Comparison of ENCODE assay signal across 25 mouse cellular contexts in the genomic region with DNA sequence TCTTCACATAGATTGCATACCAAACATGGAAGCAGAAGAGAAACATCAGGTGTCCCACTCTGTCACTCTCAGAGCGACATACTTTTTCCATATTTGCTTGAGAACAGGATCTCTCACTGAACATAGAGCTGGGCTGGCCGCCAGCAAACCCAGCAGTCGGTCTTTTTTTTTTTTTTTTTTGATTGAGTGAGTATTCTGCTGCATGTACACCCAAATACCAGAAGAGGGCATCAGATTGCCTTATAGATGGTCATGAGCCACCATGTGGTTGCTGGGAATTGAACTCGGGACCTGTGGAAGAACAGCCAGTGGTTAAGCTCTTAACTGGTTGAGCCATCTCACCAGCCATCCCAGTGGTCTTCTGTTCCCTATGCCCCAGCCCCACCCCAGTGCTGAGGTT. TPM values are rescaled to one million over a fixed set of nuclear protein-coding genes. Genes with fewer than 3 reads are reported as not detected.
DNase-seq lines count a peak whose midpoint lies in the region; ATAC-seq and TF ChIP-seq lines count a peak whose summit lies in the region.
"Had no signal": no experiment of that assay in that cellular context is flagged by ENCODE, and none has a peak within 500 bp of the region (broad histone marks: within the 10 kb centered on the region; RNA-seq: fewer than 3 reads in every experiment).

No protein-coding gene starts in this region.

- no peak overlapping the region for H3K4me2 ChIP-seq in forebrain, postnatal 0 days (ENCODE audit: low read depth)
- no peak overlapping the region for H3K4me2 ChIP-seq in forebrain, embryonic 15.5 days (replicated peaks)
- no peak overlapping the region for H3K4me2 ChIP-seq in lung, embryonic 14.5 days
- H3K4me2 ChIP-seq in heart, embryonic 12.5 days, result no peak overlapping the region
- H3K4me2 ChIP-seq: limb, embryonic 13.5 days had no signal

- no peaks in the 10 kb centered on the region for H3K4me1 ChIP-seq in forebrain, postnatal 0 days (ENCODE audit: insufficient read depth)
- no peaks in the 10 kb centered on the region for H3K4me1 ChIP-seq in forebrain, embryonic 15.5 days
- no peaks in the 10 kb centered on the region for H3K4me1 ChIP-seq in lung, embryonic 14.5 days (ENCODE audit: insufficient read depth)
- H3K4me1 ChIP-seq in lung, adult 2 months (ENCODE audit: control insufficient read depth, insufficient read depth, low read length), result no peaks in the 10 kb centered on the region
- no peaks in the 10 kb centered on the region for H3K4me1 ChIP-seq in E14TG2a.4 (replicated peaks; ENCODE audit: low read depth, low read length)
- H3K4me1 ChIP-seq in heart, embryonic 12.5 days (replicated peaks), result no peaks in the 10 kb centered on the region
- H3K4me1 ChIP-seq: forebrain, embryonic 10.5 days; hindbrain, embryonic 10.5 days; limb, embryonic 13.5 days had no signal

- no peak for TF ChIP-seq POLR2A in lung, adult 2 months (IDR thresholded peaks at IDR 0.05; ENCODE audit: borderline replicate concordance, extremely low read depth, low read depth, low read length)

- H3K36me3 ChIP-seq in forebrain, postnatal 0 days (ENCODE audit: insufficient read depth), result no peaks in the 10 kb centered on the region
- no peaks in the 10 kb centered on the region for H3K36me3 ChIP-seq in forebrain, embryonic 15.5 days
- H3K36me3 ChIP-seq in lung, embryonic 14.5 days (ENCODE audit: insufficient read depth), result no peaks in the 10 kb centered on the region
- H3K36me3 ChIP-seq in E14TG2a.4 (ENCODE audit: insufficient read depth, low read length), result peaks cover 13% of the 10 kb centered on the region
- no peaks in the 10 kb centered on the region for H3K36me3 ChIP-seq in heart, embryonic 12.5 days
- H3K36me3 ChIP-seq: forebrain, embryonic 10.5 days; hindbrain, embryonic 10.5 days; limb, embryonic 13.5 days had no signal

- H3K9me3 ChIP-seq in forebrain, postnatal 0 days (ENCODE audit: low read length), result no peaks in the 10 kb centered on the region
- H3K9me3 ChIP-seq in forebrain, embryonic 15.5 days, result no peaks in the 10 kb centered on the region
- no peaks in the 10 kb centered on the region for H3K9me3 ChIP-seq in lung, embryonic 14.5 days (ENCODE audit: low read depth, low read length)
- H3K9me3 ChIP-seq in E14TG2a.4 (ENCODE audit: low read length), result no peaks in the 10 kb centered on the region
- H3K9me3 ChIP-seq in heart, embryonic 12.5 days (replicated peaks), result no peaks in the 10 kb centered on the region
- H3K9me3 ChIP-seq: forebrain, embryonic 10.5 days; hindbrain, embryonic 10.5 days; limb, embryonic 13.5 days had no signal

- WGBS in forebrain, postnatal 0 days, result 54% methylated on average over 4 of the region's 4 CpGs
- WGBS in forebrain, embryonic 15.5 days, result 61% methylated on average over 4 of the region's 4 CpGs
- 45% methylated on average over 4 of the region's 4 CpGs for WGBS in lung, embryonic 14.5 days
- 42% methylated on average over 4 of the region's 4 CpGs for WGBS in lung, adult 2 months
- WGBS in heart, embryonic 12.5 days, result 63% methylated on average over 4 of the region's 4 CpGs

- no peak overlapping the region for H3K9ac ChIP-seq in forebrain, postnatal 0 days
- no peak overlapping the region for H3K9ac ChIP-seq in forebrain, embryonic 15.5 days (replicated peaks)
- H3K9ac ChIP-seq in lung, embryonic 14.5 days, result no peak overlapping the region
- no peak overlapping the region for H3K9ac ChIP-seq in heart, embryonic 12.5 days
- H3K9ac ChIP-seq: limb, embryonic 13.5 days; liver, embryonic 14.5 days had no signal

- ATAC-seq in forebrain, postnatal 0 days, result no peak
- ATAC-seq in forebrain, embryonic 15.5 days (replicated peaks), result no peak
- no peak for ATAC-seq in lung, embryonic 14.5 days (ENCODE audit: insufficient read depth)
- no peak for ATAC-seq in inflammation-experienced regulatory T-cells, adult 6 months
- ATAC-seq in heart, embryonic 12.5 days (ENCODE audit: insufficient number of reproducible peaks, low FRiP score), result no peak
- ATAC-seq: midbrain, embryonic 16.5 days had no signal

- H3K27me3 ChIP-seq in forebrain, postnatal 0 days (ENCODE audit: insufficient read depth, low read length), result no peaks in the 10 kb centered on the region
- H3K27me3 ChIP-seq in forebrain, embryonic 15.5 days, result no peaks in the 10 kb centered on the region
- no peaks in the 10 kb centered on the region for H3K27me3 ChIP-seq in lung, embryonic 14.5 days (ENCODE audit: insufficient read depth, low read length)
- no peaks in the 10 kb centered on the region for H3K27me3 ChIP-seq in E14TG2a.4 (ENCODE audit: insufficient read depth, low read length)
- no peaks in the 10 kb centered on the region for H3K27me3 ChIP-seq in heart, embryonic 12.5 days (replicated peaks)

- no peak overlapping the region for H3K27ac ChIP-seq in forebrain, postnatal 0 days (ENCODE audit: low read depth, low read length)
- no peak overlapping the region for H3K27ac ChIP-seq in forebrain, embryonic 15.5 days (replicated peaks)
- no peak overlapping the region for H3K27ac ChIP-seq in lung, embryonic 14.5 days (ENCODE audit: low read depth)
- no peak overlapping the region for H3K27ac ChIP-seq in heart, embryonic 12.5 days (ENCODE audit: poor library complexity, severe bottlenecking)
- H3K27ac ChIP-seq: forebrain, embryonic 10.5 days; hindbrain, embryonic 10.5 days; limb, embryonic 13.5 days; liver, embryonic 14.5 days had no signal

- no peak overlapping the region for H3K4me3 ChIP-seq in forebrain, postnatal 0 days (ENCODE audit: low read depth, low read length)
- H3K4me3 ChIP-seq in forebrain, embryonic 15.5 days, result no peak overlapping the region
- no peak overlapping the region for H3K4me3 ChIP-seq in lung, embryonic 14.5 days (ENCODE audit: low read depth, low read length)
- H3K4me3 ChIP-seq in lung, adult 2 months (replicated peaks; ENCODE audit: extremely low read depth, low read depth, low read length), result no peak overlapping the region
- no peak overlapping the region for H3K4me3 ChIP-seq in E14TG2a.4 (replicated peaks; ENCODE audit: low read length)
- H3K4me3 ChIP-seq in heart, embryonic 12.5 days, result no peak overlapping the region
- H3K4me3 ChIP-seq: forebrain, embryonic 10.5 days; hindbrain, embryonic 10.5 days; limb, embryonic 13.5 days had no signal

- DNase-seq in forebrain, postnatal 0 days, result no peak
- peak; percentile 40 for DNase-seq in lung, embryonic 14.5 days
- DNase-seq in lung, adult 2 months, result no peak
- peak; percentile 34 for DNase-seq in adipocyte (ENCODE audit: low spot score)
- DNase-seq: adrenal gland, adult 8-10 months; cerebellum, adult 11 months; embryo, embryonic 11 days; gastrocnemius, postnatal 14 days; heart, adult 18-20 months; kidney, adult 9 months; right cerebral cortex, postnatal 25 days; thymus, postnatal 14 days had no signal

- 0 out of 2 replicates have a peak, but pooled peaks have one; percentile 12 for TF ChIP-seq CTCF in forebrain, postnatal 0 days (IDR thresholded peaks at IDR 0.05; ENCODE audit: low read depth)
- TF ChIP-seq CTCF in lung, embryonic 14.5 days (IDR thresholded peaks at IDR 0.05; ENCODE audit: low read depth), result no peak
- no peak for TF ChIP-seq CTCF in lung, adult 2 months (IDR thresholded peaks at IDR 0.05; ENCODE audit: insufficient read depth, low read length)
- peak; percentile 43 for TF ChIP-seq CTCF in E14TG2a.4 (conservative IDR thresholded peaks at IDR 0.05; ENCODE audit: low read length)

RNA-seq across cellular contexts. Expression of a gene that starts 21.9 kb away (rescaled TPM):
- total RNA-seq in forebrain, postnatal 0 days (2014; rRNA removed), result 0.69 and 1.7 TPM in 2 replicates
- 0.19 and 0.34 TPM in 2 replicates for polyA plus RNA-seq in forebrain, postnatal 0 days (2015; fragmentation: Nextera tagmentation; extraction: Ambion mirVana)
- 0.08 and 0.11 TPM in 2 replicates for polyA plus RNA-seq in forebrain, embryonic 15.5 days (2015; fragmentation: Nextera tagmentation; extraction: Ambion mirVana)
- 4.7 and 6.1 TPM in 2 replicates for polyA plus RNA-seq in lung, embryonic 14.5 days (2014; fragmentation: Nextera tagmentation; extraction: Ambion mirVana)
- polyA plus RNA-seq in lung, adult 2 months (2012; rRNA removed), result 43.6 and 54.1 TPM in 2 replicates
- polyA plus RNA-seq in inflammation-experienced regulatory T-cells, adult 6 months (2017; shearing (Covaris generic)), result under 1 TPM in 2 of 3 experiments, not detected in 1; 0.08 to 0.18 TPM
- polyA plus RNA-seq in heart, embryonic 12.5 days (2016; fragmentation: Nextera tagmentation; extraction: Ambion mirVana), result 0.13 and 0.15 TPM in 2 replicates
- total RNA-seq: gastrocnemius, postnatal 14 days; megakaryocyte-erythroid progenitor cell, adult 5-6 weeks had no signal
- polyA plus RNA-seq: forebrain, embryonic 10.5 days; G1E; limb, embryonic 13.5 days had no signal

RNA-seq across cellular contexts. Expression of a gene that starts 30.9 kb away (rescaled TPM):
- 0.05 TPM in 1 of 2 replicates, not detected in the other for total RNA-seq in forebrain, postnatal 0 days (2014; rRNA removed)
- polyA plus RNA-seq in forebrain, postnatal 0 days (2015; fragmentation: Nextera tagmentation; extraction: Ambion mirVana), result 0.09 and 0.10 TPM in 2 replicates
- not detected in 2 replicates for polyA plus RNA-seq in forebrain, embryonic 15.5 days (2015; fragmentation: Nextera tagmentation; extraction: Ambion mirVana)
- polyA plus RNA-seq in lung, embryonic 14.5 days (2014; fragmentation: Nextera tagmentation; extraction: Ambion mirVana), result not detected in 2 replicates
- polyA plus RNA-seq in lung, adult 2 months (2012; rRNA removed), result 0.02 TPM in 1 of 2 replicates, not detected in the other
- not detected for polyA plus RNA-seq in inflammation-experienced regulatory T-cells, adult 6 months (2017; shearing (Covaris generic))
- polyA plus RNA-seq in heart, embryonic 12.5 days (2016; fragmentation: Nextera tagmentation; extraction: Ambion mirVana), result not detected in 2 replicates
- total RNA-seq: heart, adult 18-20 months; megakaryocyte-erythroid progenitor cell, adult 5-6 weeks had no signal
- polyA plus RNA-seq: C2C12; forebrain, embryonic 10.5 days; G1E; intestine, embryonic 14.5 days; limb, embryonic 13.5 days had no signal

Comparison
In these comparisons a context has a peak if more than half of its experiments do, and no peak if none do; other contexts are left out.
1. DNase-seq: peak in lung, embryonic 14.5 days (single experiment) and adipocyte (single experiment); none in forebrain, postnatal 0 days (single experiment) and lung, adult 2 months (single experiment).
2. CTCF ChIP-seq: peak in forebrain, postnatal 0 days (single experiment) and E14TG2a.4 (single experiment); none in lung, embryonic 14.5 days (single experiment) and lung, adult 2 months (single experiment).